Mouse (Mus musculus) liver, adult (tissue): ENCODE data around the gene Gm3029.
"Not testable (repeated sequence)": the region's sequence is repeated elsewhere in the genome, so short reads cannot be mapped to it uniquely, and the experiment has no call there.

Source experiments
- GATA4 ChIP-seq: IDR thresholded peaks from 2 replicates; pipeline ENCODE4 v1.6.1; 2014; ENCODE audit warnings: mild to moderate bottlenecking, low read length; ENCODE audit not compliant: insufficient replicate concordance

Gm3029 gene

GRCm38 (mm10) chr14:3931456-3931855, at the start of gene Gm3029:
Gene Gm3029, plus strand, starts transcription at chr14:3931756.
- TF ChIP-seq GATA4 = not testable (repeated sequence)

GRCm38 (mm10) chr14:3883872-3884271, 47.7 kb upstream of the Gm3029 start, which contains the start of gene Gm2916:
Gene Gm2916, plus strand, starts transcription at chr14:3884172.
- not testable (repeated sequence) for TF ChIP-seq GATA4

- TF ChIP-seq GATA4 = not testable (repeated sequence)
These were observed 31.7 kb downstream of the Gm3029 start, which contains the start of gene Gm3095 for GRCm38 (mm10) chr14:3963247-3963646. Gene Gm3095, plus strand, starts transcription at chr14:3963547.
